Mouse (Mus musculus) heart, embryonic 10.5 days (tissue): Measurements from ENCODE around the gene Cox6b1. TPM values are rescaled to one million over a fixed set of nuclear protein-coding genes. Genes with fewer than 3 reads are reported as not detected.

ENCODE experiments used
- DNase-seq: peaks from one replicate; pipeline ENCODE4 v3.0.0-alpha.2; 2017; ENCODE audit warnings: low spot score
- H3K27ac ChIP-seq: fragments of 300-500 bp; sonication (generic); 2 replicates; pipeline ENCODE4 v1.5.1; 2016; ENCODE audit warnings: mild to moderate bottlenecking
- H3K27me3 ChIP-seq: fragments of 300-500 bp; sonication (generic); 2 replicates; pipeline ENCODE4 v1.6.1; 2016; ENCODE audit warnings: mild to moderate bottlenecking; ENCODE audit not compliant: poor library complexity, insufficient read depth, severe bottlenecking
- H3K36me3 ChIP-seq: fragments of 300-500 bp; sonication (generic); 2 replicates; pipeline ENCODE4 v1.6.1; 2016; ENCODE audit warnings: mild to moderate bottlenecking, moderate library complexity
- H3K4me1 ChIP-seq: fragments of 300-500 bp; sonication (generic); 2 replicates; pipeline ENCODE4 v1.6.1; 2016; ENCODE audit warnings: mild to moderate bottlenecking
- H3K4me3 ChIP-seq: fragments of 300-500 bp; sonication (generic); 2 replicates; pipeline ENCODE4 v1.5.1; 2016; ENCODE audit warnings: mild to moderate bottlenecking, moderate library complexity
- H3K9me3 ChIP-seq: fragments of 300-500 bp; sonication (generic); 2 replicates; pipeline ENCODE4 v1.6.1; 2016; ENCODE audit warnings: mild to moderate bottlenecking, moderate library complexity
- WGBS: fragments of 180-500 bp; shearing (Covaris S2); methylation state at CpG from one replicate; pipeline ENCODE4 v1.1.7; 2016; 5-methylcytosine and 5-hydroxymethylcytosine counted together
- polyA plus RNA-seq: library from polyadenylated mRNA; unstranded; fragments of >200 nt; fragmentation: Nextera tagmentation; extraction: Ambion mirVana; gene quantifications from 2 replicates; pipeline ENCODE4 v1.2.1, GENCODE M21; 2016

Gene Cox6b1
- polyA plus RNA-seq, 1 experiment from 2014 or later = 1,107 TPM

DNA sequence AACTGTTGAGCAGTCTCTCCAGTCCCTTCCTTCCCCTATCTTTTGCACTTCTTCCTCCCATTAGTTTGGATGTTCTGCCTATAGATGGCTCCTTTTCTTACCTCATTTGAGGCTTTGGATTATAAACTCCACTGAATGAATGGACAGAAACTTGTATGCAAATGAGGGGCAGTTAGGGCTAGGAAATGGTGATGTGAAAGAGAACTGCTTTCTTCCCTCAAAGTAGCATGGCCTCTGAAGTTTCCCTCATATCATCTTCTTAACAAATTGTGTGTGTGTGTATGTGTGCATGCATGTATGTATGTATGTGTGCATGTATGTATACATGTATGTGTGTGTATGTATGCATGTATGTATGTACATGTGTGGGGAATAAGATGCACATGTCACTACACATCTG lies 3.1 kb upstream of the Cox6b1 start:
- Histone ChIP-seq H3K27ac (no peak overlapping the region), H3K4me3 (no peak overlapping the region), H3K4me1 (peaks cover 18% of the 10 kb centered on the region), H3K9me3 (no peaks in the 10 kb centered on the region), H3K27me3 (peaks cover 32% of the 10 kb centered on the region), H3K36me3 (peaks cover 7% of the 10 kb centered on the region)
- no peak for DNase-seq

DNA sequence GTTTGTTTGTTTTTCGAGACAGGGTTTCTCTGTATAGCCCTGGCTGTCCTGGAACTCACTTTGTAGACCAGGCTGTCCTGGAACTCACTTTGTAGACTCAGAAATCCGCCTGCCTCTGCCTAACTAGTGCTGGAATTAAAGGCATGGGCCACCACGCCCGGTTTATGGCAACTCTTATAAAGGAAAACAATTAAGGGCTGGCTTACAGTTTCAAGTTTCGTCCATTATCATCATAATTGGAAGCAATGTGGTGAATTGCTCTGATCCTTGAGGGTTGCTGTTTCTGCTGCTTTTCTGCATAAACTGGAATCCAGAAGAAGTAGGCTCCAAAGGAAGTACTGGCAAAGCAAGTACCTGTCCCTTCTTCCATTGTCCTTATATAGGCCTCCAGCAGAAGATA lies 696 bp upstream of the Cox6b1 start:
- H3K4me1 ChIP-seq = peaks cover 22% of the 10 kb centered on the region
- no peak overlapping the region; the same call in 1 of the 2 replicates for H3K27ac ChIP-seq
- peaks cover 9% of the 10 kb centered on the region; the same call in 1 of the 2 replicates for H3K27me3 ChIP-seq
- WGBS = 78% methylated on average over 5 of the region's 5 CpGs
- no peaks in the 10 kb centered on the region for H3K9me3 ChIP-seq
- peaks cover 30% of the 10 kb centered on the region for H3K36me3 ChIP-seq
- H3K4me3 ChIP-seq = peak overlapping the region; percentile 95; the same call in 1 of the 2 replicates
- no peak for DNase-seq

DNA sequence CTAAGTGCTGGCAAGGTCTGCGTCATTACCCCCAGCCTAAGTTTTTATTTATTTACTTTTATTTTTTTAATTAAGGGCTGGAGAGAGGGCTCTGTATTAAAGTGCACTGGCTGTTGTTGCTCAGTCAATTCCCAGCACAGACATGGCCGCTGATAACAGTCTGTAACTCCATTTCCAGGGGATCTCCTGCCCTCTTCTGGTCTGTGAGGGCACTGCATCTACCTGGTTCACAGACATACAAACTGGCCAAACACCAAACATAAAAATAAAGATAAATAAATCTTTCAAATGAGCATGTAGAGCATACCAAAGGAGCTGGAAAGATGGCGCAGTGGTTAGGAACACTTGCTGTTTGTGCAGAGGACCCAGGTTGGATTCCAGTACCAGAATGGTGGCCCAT lies 6.7 kb downstream of the Cox6b1 start:
- H3K4me1 ChIP-seq = peaks cover 11% of the 10 kb centered on the region
- H3K27ac ChIP-seq = no peak overlapping the region
- H3K36me3 ChIP-seq = peaks cover 81% of the 10 kb centered on the region
- no peaks in the 10 kb centered on the region for H3K9me3 ChIP-seq
- no peak for DNase-seq
- H3K27me3 ChIP-seq = no peaks in the 10 kb centered on the region
- WGBS = 83% methylated on average over 3 of the region's 3 CpGs
- H3K4me3 ChIP-seq = no peak overlapping the region

DNA sequence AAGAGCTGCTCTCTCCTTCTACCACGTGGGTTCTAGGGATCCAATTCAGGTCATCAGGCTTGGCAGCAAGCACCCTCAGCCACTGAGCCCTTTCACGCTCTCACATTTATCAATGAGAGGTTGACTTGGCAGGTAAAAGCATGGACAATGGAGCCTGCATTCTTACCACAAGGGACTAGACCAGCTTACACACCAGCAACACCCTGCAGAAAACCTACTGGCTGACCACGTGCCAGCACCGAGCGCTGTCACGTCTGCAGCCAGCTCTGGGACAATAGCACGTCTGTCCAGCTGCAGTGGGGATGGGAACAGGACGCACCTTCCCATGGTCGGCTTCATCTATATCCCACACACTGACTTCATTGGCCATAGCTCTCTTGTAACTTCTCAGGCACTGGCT lies 7.3 kb downstream of the Cox6b1 start:
- H3K27ac ChIP-seq = no peak overlapping the region
- WGBS = 96% methylated on average over 9 of the region's 9 CpGs

DNA sequence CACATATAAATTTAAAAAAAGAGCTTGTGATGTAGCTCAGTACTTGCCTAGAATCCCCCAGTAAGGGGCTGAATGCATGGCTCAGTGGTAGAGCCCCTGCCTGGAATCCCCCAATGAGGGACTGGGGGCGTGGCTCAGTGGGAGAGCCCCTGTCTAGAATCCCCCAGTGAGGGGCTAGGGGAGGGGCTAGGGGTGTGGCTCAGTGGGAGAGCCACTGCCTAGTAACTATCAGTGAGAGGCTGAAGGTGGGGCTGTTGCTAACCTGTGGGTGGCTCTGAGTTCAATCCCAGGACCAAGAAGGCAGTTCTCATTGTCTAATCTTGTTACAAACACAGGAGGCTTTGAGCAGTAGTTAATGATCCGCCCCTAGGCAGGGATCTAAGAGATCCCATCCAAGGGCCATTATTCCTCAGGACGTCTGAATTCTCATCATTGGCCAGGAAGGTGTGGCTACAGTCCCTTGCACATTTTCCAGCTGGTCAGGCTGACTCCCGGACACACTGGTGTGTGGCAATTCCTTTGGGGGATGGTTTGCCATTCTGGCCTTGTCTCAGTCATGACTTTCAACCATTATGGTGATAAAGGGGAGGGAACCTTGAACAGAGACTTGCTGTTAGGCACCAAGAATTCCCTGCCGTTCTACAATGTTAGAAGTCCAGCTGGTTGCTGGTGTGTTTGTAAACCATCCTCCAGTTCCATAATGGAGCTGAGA lies 10.7 kb downstream of the Cox6b1 start:
- peaks cover 49% of the 10 kb centered on the region for H3K36me3 ChIP-seq
- H3K4me1 ChIP-seq = peaks cover 9% of the 10 kb centered on the region; the same call in 1 of the 2 replicates
- DNase-seq = no peak
- H3K27me3 ChIP-seq = no peaks in the 10 kb centered on the region
- no peak overlapping the region for H3K27ac ChIP-seq
- H3K4me3 ChIP-seq = no peak overlapping the region
- no peaks in the 10 kb centered on the region for H3K9me3 ChIP-seq
- 52% methylated on average over 5 of the region's 5 CpGs for WGBS

More for the DNA sequence above, 7.3 kb downstream of the Cox6b1 start:
- H3K4me1 ChIP-seq = peaks cover 13% of the 10 kb centered on the region
- H3K27me3 ChIP-seq = no peaks in the 10 kb centered on the region
- no peak for DNase-seq
- no peak overlapping the region for H3K4me3 ChIP-seq
- peaks cover 76% of the 10 kb centered on the region for H3K36me3 ChIP-seq
- no peaks in the 10 kb centered on the region for H3K9me3 ChIP-seq

DNA sequence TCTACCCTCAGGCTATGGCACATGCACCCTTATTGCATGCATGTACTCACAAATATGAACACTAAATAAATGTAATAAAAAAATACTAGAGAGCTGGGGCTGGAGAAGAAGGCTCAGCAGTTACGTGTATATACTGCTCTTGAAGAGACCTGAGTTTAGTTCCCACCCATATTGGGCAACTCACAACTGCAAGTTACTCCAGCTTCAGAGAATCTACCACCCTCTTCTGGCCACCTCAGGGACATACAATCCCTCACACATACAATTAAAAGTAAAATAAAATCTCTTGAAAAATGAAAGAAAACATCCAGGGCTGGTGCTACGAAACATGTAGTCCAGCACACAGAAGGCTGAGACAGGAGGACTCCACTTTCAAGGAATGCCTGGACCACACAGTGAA lies 11.5 kb downstream of the Cox6b1 start:
- Histone ChIP-seq H3K27me3 (no peaks in the 10 kb centered on the region), H3K36me3 (peaks cover 43% of the 10 kb centered on the region), H3K4me3 (no peak overlapping the region), H3K9me3 (no peaks in the 10 kb centered on the region), H3K4me1 (peaks cover 16% of the 10 kb centered on the region), H3K27ac (no peak overlapping the region)
- no peak for DNase-seq
- 71% methylated on average over 2 of the region's 2 CpGs for WGBS

DNA sequence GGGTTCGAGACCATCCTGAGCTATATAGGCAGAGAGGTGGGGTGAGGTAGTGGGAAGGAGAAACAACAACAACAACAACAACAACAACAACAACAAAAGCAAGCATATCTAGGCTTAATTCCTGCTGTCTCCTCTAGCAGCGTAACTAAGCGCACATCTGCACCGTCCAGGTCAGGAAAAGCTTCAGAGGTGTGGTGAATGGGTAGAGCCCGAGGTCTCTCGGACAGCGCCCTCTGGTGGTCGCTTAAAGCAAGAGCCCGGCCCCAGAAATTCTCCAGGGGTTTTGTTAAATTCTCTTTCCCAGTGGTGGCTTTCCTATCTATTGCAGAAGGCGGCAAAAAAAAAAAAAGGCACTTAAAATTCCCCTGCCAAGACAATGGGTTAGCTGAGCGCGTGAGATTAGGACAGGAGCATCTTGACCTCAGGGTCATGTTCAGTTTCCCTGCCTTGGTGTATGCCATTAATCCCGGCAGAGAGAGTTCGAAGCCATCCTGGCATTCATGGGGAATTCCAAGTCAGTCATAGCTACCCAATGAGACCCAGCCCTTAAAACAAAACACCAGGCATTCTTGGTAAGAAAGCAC lies 12.3 kb downstream of the Cox6b1 start:
- no peak for DNase-seq
- Histone ChIP-seq H3K4me3 (no peak overlapping the region), H3K4me1 (peaks cover 17% of the 10 kb centered on the region), H3K27me3 (peaks cover 1% of the 10 kb centered on the region; the same call in 1 of the 2 replicates), H3K9me3 (no peaks in the 10 kb centered on the region), H3K36me3 (peaks cover 35% of the 10 kb centered on the region), H3K27ac (no peak overlapping the region)
- 22% methylated on average over 14 of the region's 14 CpGs for WGBS

DNA sequence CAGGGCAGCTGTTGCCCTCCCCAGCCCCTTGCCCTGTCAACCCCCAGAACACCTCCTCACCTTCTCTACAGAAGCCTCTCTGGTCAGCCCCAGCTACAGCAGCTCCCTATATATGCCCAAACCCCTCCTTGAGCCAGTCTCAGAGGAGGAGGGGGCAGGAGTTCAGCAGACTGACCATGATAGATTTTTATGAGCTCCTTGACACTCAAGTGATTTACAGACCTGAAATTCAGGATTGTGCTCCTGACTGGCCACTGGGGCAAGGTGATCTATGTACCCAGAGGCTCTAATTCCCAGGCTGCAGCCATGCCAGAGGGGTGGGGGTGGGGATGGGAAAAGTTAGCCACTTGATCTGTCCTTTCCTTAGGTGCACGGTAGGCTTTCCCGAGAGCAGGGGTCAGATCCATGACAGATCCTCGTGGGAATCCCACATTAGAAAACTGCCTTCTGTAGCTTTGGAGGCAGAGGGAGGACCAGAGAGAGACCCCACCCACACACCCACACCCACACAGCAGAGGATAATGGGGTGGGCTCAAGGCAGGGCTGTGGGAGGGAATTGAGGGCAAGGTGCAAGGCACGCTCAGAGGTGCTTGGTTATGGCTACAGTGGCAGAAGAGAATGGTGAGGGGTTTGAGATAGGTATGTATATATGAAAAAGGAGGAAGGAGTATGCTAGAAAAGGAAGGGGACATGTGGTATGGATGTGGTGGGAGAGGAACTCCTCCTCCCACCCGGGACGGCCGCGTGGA lies 13.1 kb downstream of the Cox6b1 start, which contains the start of gene Upk1a:
Gene Upk1a (minus strand): TSS at position 194 of the 749 bp plus-strand sequence.
- no peaks in the 10 kb centered on the region for H3K9me3 ChIP-seq
- no peak within 1 kb of the TSS for H3K4me3 ChIP-seq
- H3K27ac ChIP-seq = no peak within 1 kb of the TSS
- H3K4me1 ChIP-seq = peaks cover 17% of the 10 kb centered on the region
- peaks cover 27% of the 10 kb centered on the region for H3K36me3 ChIP-seq
- H3K27me3 ChIP-seq = peaks cover 3% of the 10 kb centered on the region; the same call in 1 of the 2 replicates
- 84% methylated on average over 8 of the region's 8 CpGs for WGBS
- no peak for DNase-seq

DNA sequence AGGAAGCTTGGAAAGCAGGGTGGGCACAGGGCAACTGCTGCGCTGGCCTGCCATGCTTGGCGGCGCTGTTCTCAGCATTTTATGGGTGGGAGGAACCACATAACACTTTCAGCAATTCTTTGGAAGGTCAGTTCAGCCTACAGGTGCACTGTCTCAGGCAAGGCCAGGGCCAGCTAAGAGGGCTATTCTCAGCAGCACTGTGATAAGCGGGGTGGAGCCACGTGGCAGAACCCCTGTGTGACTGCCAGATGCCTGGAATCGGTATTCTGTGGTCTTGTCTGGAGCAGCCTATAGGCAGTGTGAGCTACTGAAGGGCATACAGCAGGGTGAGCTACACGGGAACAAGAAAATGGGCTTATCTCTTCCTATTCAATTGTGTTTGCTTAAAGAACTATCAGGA lies 15.9 kb downstream of the Cox6b1 start:
- Histone ChIP-seq H3K36me3 (peaks cover 2% of the 10 kb centered on the region; the same call in 1 of the 2 replicates), H3K4me1 (peaks cover 17% of the 10 kb centered on the region), H3K27me3 (peaks cover 9% of the 10 kb centered on the region; the same call in 1 of the 2 replicates), H3K4me3 (0 out of 2 replicates have a peak overlapping the region, but pooled peaks have one; percentile 0), H3K9me3 (no peaks in the 10 kb centered on the region), H3K27ac (0 out of 2 replicates have a peak overlapping the region, but pooled peaks have one; percentile 26)
- DNase-seq = no peak
- 37% methylated on average over 7 of the region's 7 CpGs for WGBS

DNA sequence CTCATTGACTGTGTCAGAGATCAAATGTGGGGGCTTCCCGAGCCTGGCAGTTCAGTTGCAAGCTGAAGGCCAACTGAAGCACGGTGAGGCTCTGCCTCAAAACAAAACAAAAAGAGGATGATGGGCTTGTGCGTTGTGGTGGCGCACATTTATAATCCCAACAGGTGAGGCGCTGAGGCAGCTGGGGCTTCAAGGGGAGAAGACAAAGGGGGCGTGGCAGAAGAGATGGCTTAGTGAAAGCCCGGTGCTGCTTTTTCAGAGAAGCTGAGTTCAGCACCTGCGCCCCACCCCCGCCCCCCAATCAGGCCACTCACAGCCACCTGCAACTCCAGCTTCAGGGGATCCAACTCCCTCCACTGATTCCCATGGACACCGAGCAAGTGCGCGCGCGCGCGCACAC lies 17.5 kb downstream of the Cox6b1 start:
- no peak overlapping the region for H3K4me3 ChIP-seq
- no peak overlapping the region for H3K27ac ChIP-seq
- 49% methylated on average over 16 of the region's 16 CpGs for WGBS
- H3K4me1 ChIP-seq = peaks cover 14% of the 10 kb centered on the region
- no peaks in the 10 kb centered on the region for H3K36me3 ChIP-seq
- H3K9me3 ChIP-seq = no peaks in the 10 kb centered on the region
- H3K27me3 ChIP-seq = peaks cover 9% of the 10 kb centered on the region; the same call in 1 of the 2 replicates
- DNase-seq = no peak

DNA sequence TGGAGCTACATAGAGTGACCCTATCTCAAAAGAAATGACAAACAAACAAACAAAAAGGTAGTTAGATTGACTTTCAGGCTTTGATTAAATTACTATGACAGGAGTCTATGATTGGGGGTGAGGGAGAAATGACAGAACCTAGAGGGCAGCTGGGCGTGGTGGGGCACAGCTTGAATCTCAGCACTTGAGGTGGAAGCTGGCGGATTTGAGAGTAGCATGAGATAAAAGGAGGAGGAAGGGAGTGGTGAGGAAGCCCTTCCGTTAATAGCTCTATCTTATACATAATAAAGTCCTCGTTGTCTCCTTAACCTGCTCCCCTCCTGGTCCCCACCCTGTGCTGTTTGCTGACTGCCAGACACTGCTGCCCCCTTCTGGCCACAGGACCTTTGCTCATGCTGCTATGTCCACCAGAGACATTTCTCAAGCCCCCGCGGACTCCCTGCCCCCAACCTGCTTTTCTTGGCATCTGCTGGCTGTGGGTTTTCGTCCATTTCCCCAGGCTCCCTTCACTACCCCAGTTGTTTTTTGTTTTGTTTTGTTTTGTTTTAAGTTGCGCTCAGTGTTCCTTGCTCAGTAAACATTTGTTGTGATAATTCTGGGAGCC lies 18.1 kb downstream of the Cox6b1 start:
- Histone ChIP-seq H3K4me3 (no peak overlapping the region), H3K36me3 (no peaks in the 10 kb centered on the region), H3K27me3 (peaks cover 9% of the 10 kb centered on the region; the same call in 1 of the 2 replicates), H3K4me1 (peaks cover 12% of the 10 kb centered on the region), H3K9me3 (no peaks in the 10 kb centered on the region), H3K27ac (no peak overlapping the region)
- no peak for DNase-seq
- WGBS = 23% methylated on average over 8 of the region's 8 CpGs

DNA sequence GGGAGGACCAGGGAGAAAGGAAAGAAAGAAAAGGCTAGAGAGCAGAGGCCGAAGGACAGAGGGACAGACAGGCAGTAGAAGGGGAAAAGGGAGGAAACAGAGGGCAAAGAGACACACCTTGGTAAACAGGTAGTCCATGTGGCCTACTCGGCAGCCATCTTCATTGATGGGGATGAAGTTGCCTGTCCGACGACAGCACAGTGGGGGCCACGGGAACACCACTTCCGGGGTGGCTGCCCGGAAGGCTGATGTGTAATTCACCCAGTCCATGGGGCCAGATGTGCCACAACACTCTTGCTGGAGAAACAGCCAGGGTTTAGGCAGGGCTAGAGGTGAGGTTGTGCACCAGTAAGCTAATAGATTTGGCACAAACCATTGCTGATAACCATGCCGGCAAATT lies 21.0 kb downstream of the Cox6b1 start:
- 76% methylated on average over 8 of the region's 8 CpGs for WGBS
- H3K4me1 ChIP-seq = peaks cover 20% of the 10 kb centered on the region
- peaks cover 9% of the 10 kb centered on the region; the same call in 1 of the 2 replicates for H3K27me3 ChIP-seq
- no peak overlapping the region for H3K4me3 ChIP-seq
- H3K36me3 ChIP-seq = no peaks in the 10 kb centered on the region
- DNase-seq = no peak
- H3K27ac ChIP-seq = no peak overlapping the region
- no peaks in the 10 kb centered on the region for H3K9me3 ChIP-seq
